Mouse (Mus musculus): ENCODE data around the gene Slc4a1ap. TPM values are rescaled to one million over a fixed set of nuclear protein-coding genes. Genes with fewer than 3 reads are reported as not detected.

Slc4a1ap gene
- total and polyA plus RNA-seq, 3 experiments = 41.6 to 523 (median 41.7) TPM

DNA sequence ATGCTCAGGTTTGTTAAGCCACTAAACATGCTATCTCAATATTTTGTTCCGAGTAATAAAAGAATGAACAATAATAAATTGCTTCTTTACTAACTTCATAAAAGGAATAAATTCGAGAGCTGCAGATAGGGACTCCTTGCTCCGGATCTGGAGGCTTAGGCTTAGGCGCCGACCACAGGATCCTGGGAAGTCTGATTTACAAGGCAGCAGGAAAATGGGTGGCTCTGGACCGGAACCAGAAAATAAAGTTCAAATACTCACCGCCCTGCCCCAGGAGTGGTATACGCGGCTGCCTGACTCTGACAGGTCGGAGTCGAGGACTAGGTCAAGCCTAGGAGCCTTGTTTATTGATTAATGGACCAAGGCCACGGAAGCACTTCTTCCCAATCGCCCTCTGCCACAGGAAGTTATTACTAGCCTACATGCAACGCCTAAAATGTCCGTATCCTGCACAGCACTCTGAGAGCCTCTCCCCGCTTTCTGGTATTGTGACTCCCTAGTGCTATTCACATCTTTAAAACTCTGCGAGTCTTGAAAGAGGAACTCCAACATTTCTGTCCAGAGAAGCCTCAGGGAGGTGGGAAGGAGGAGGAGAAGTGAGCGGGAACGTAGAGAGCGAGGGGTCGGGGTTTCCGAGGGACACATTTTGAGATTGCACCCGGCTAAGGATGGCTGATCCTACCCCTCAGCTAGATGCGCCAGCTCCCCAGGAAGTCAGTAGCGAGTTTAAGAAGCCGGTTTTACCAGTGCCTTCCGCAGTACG is at the start of gene Slc4a1ap (continued):
- TF ChIP-seq MYB (IDR thresholded peaks at IDR 0.05; ENCODE audit: low read depth, low read length) (no peak), USF2 (IDR thresholded peaks at IDR 0.05; ENCODE audit: borderline replicate concordance in 1 of 2, insufficient read depth in 1 of 2, low read depth in 1 of 2, low read length in 2 of 2) (no peak), MYC (IDR thresholded peaks at IDR 0.05; ENCODE audit: low read depth, low read length) (no peak), RCOR1 (IDR thresholded peaks at IDR 0.05; ENCODE audit: low read depth, low read length) (no peak)

DNA sequence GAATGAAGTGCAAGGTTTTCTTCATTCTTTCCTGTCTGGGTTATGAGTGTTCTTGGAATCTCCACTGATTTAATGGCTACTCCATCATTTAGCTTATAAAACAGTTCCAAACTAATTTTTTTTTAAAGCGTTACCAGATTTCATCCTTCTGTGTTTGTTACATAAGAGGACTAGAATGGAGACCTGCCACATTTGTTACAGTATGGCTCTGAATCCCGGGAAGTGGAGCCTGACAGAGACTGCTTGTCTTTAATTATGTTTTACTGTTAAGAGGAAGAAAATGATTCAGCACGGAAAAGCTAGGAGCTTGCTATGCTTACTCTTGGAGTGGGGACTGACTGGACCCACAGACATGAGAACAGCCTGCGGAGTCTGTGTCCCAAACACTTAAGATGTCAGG is 46.3 kb upstream of the Slc4a1ap start:
- DNase-seq (ENCODE audit: low read depth, low spot score) = no peak
- Histone ChIP-seq H3K36me3 (ENCODE audit: control insufficient read depth in 1 of 2, insufficient read depth in 2 of 2, low read length in 2 of 2) (peaks cover 0 to 3% of the 10 kb centered on the region in 2 experiments; a peak in 1 of 4 replicates), H3K79me2 (ENCODE audit: control insufficient read depth, insufficient read depth, low read length, poor library complexity) (no peaks in the 10 kb centered on the region), H3K9ac (ENCODE audit: control insufficient read depth, low read depth, low read length, poor library complexity, severe bottlenecking) (no peak overlapping the region), H3K9me3 (replicated peaks; ENCODE audit: insufficient read depth, low read length) (no peaks in the 10 kb centered on the region), H3K4me1 (ENCODE audit: control insufficient read depth in 1 of 2, insufficient read depth in 2 of 2, low read length in 2 of 2) (no peaks in the 10 kb centered on the region), H3K4me3 (ENCODE audit: control insufficient read depth in 1 of 2, insufficient read depth in 1 of 2, low read depth in 2 of 2, low read length in 2 of 2) (no peak overlapping the region), H3K27ac (ENCODE audit: control insufficient read depth, low read depth, low read length) (no peak overlapping the region), H3K27me3 (ENCODE audit: control insufficient read depth in 1 of 2, insufficient read depth in 2 of 2, low read length in 2 of 2) (no peaks in the 10 kb centered on the region)
- TF ChIP-seq KAT2A (conservative IDR thresholded peaks at IDR 0.05; ENCODE audit: low read depth, low read length) (no peak), POLR2AphosphoS2 (IDR thresholded peaks at IDR 0.05; ENCODE audit: low read length) (no peak), BHLHE40 (IDR thresholded peaks at IDR 0.05; ENCODE audit: borderline replicate concordance, low read depth, low read length) (no peak), POLR2A (IDR thresholded peaks at IDR 0.05; ENCODE audit: control insufficient read depth in 1 of 2, insufficient read depth in 1 of 2, low read depth in 1 of 2, low read length in 2 of 2, poor library complexity in 1 of 2) (no peak), CHD1 (IDR thresholded peaks at IDR 0.05; ENCODE audit: low read depth, low read length) (no peak), ELF1 (IDR thresholded peaks at IDR 0.05; ENCODE audit: low read depth, low read length) (no peak), MAX (IDR thresholded peaks at IDR 0.05; ENCODE audit: low read length) (no peak), E2F4 (IDR thresholded peaks at IDR 0.05; ENCODE audit: borderline replicate concordance, low read depth, low read length) (no peak), USF2 (IDR thresholded peaks at IDR 0.05; ENCODE audit: borderline replicate concordance in 1 of 2, insufficient read depth in 1 of 2, low read depth in 1 of 2, low read length in 2 of 2) (no peak), MEF2A (IDR thresholded peaks at IDR 0.05; ENCODE audit: extremely low read depth, insufficient replicate concordance, low read depth, low read length, poor library complexity, severe bottlenecking) (no peak), ZKSCAN1 (IDR thresholded peaks at IDR 0.05; ENCODE audit: low read depth, low read length) (no peak), TCF12 (IDR thresholded peaks at IDR 0.05; ENCODE audit: low read depth, low read length) (no peak), NRF1 (IDR thresholded peaks at IDR 0.05; ENCODE audit: insufficient read depth, low read depth, low read length, poor library complexity, severe bottlenecking) (no peak), UBTF (IDR thresholded peaks at IDR 0.05; ENCODE audit: borderline replicate concordance, insufficient read depth, low read depth, low read length) (no peak), MAFK (IDR thresholded peaks at IDR 0.05; ENCODE audit: borderline replicate concordance, low read depth, low read length) (no peak), CHD2 (IDR thresholded peaks at IDR 0.05; ENCODE audit: low read length) (no peak)
